Mouse (Mus musculus): ENCODE results near the gene Slc41a2. TPM values are rescaled to one million over a fixed set of nuclear protein-coding genes. Genes with fewer than 3 reads are reported as not detected.
"Not testable (repeated sequence)": the region's sequence is repeated elsewhere in the genome, so short reads cannot be mapped to it uniquely, and the experiment has no call there.

Gene Slc41a2
- total RNA-seq (2021), result 10 to 100 TPM; 27.3 to 30.7 TPM
- long read RNA-seq, experiment 1, full-length matches to known transcripts, result 3 of 16 reads
- long read RNA-seq, experiment 1, partial matches to known transcripts, result 4 of 16 reads
- long read RNA-seq, experiment 1, other reads (novel, unspliced or antisense), result 9 of 16 reads
- long read RNA-seq, experiment 2, full-length matches to known transcripts, result 4 of 13 reads
- long read RNA-seq, experiment 2, partial matches to known transcripts, result 2 of 13 reads
- long read RNA-seq, experiment 2, other reads (novel, unspliced or antisense), result 7 of 13 reads

DNA sequence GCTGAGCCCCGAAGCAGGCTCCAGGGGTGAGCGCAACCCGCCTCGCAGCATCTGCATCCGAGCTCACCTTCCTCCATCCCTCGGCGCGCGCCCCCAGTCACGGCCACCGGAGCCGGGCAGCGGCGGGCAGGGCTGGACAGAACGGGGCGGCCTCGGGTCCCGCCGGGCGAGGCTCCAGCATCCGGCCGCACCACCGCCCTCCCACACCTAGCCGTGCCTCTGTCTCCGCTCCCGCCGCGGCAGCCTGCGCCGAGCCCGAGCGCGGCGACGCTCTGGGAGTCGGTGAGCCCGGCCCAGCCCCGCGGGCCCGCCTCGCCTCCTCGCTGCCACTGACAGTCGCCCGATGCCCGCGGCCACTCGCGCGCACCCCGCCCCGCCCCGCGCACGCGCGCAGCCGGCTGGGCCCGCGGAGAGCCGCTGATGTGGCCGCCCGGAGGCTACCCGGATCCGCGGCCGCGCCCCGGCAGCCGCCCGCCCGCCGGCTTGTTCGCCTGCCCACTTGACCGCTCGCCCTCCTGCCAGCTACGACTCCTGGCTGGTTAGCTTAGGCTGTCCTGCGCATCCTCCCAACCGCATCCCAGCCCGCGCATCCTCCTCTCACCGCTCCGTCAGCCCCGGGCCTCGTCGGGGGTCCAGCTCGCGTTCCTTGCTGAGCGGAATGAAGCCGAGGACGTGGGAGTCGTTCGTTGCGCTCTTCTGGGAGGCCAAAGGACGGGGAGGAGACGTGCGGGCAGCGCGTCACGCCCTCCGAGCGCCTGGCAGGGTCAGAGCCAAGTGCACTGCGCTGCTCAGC lies at the start of gene Slc41a2:
Gene Slc41a2 (minus strand): TSS at position 724 of the 793 bp plus-strand sequence.
- peak; percentile 57 to 61 for DNase-seq (ENCODE audit: low spot score in 2 of 2)

DNA sequence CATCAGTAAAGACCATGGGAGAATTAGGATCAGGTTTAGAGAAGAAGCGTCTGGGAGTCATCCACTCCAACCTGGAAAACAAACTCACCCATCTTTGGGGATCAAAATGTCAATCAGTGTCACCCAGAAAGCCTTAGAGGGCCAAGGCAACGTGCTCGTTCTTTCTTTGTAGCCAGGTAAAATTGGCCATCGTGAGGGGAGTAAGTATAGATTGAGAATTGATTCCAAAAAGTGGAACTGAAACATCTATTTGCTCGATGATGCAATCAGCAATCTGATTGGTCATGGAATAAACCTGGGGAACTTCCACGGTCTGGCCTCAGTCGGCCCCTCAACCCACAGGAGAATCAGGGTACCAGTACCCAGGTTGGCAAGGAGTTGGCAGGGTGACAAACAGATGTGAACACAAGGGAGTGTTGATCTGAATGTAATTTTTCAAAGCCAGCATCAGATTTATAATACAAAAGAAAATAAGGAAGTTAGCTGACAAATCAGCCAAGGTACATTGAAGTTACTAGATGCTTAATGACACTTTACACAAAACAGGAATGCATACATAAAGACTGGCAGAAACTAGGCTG lies 47.7 kb upstream of the Slc41a2 start:
- no peak for DNase-seq (ENCODE audit: low spot score in 2 of 2)

DNA sequence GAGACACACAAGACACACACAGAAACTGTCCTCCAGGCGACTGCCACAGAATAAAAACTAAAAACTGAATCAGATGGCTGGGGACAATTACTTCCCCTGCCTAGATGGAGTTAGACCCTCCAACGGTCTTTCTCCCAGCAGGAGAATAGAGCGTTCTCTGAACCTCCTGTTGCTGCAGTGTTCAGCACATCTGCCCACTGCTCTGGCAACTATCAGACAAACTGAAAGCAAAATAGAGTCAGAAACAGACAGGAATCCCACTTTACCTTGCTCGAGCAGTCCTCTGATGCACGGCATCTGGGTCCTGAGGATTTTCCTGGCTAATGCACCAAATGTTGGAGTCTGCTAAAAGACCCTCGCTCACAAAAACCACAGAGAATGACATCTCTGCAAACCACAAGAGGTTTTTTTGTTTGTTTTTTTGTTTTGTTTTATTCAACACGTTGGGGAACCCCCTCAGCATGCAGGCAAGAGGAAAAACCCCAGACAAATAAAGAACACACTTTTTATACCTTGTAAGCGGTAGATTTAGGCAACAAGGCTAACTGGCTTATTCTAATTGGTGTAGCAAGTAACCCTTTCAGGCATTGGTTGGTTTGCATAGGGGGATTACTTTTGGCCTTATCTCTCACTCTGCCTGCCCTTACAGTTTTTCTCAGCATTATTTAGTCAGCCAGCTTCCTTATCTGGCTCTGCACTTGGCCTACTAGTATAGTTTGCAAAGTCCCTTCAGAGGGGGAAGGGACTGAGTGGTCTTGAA lies 47.0 kb upstream of the Slc41a2 start:
- DNase-seq (ENCODE audit: low spot score in 2 of 2), result no peak

DNA sequence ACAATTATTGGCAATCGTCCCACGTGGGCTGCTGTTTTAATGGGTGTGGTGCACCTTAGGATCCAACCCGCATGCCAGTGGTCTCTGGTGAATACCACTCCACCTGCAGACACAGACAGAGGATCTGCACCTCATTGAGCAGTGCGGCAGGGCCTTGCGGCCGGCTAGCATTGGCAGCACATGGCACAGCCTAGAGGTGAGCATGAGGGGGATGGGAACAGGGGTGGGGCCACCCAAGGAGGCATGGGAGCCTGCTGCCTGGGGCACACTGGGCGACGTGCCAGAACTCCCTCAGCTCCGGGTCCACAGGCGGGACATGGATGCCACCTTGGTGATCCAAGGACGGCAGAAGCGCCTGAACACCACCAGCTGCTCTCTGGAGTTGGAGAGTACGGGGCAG lies 46.2 kb upstream of the Slc41a2 start:
- DNase-seq (ENCODE audit: low spot score in 2 of 2), result no peak

DNA sequence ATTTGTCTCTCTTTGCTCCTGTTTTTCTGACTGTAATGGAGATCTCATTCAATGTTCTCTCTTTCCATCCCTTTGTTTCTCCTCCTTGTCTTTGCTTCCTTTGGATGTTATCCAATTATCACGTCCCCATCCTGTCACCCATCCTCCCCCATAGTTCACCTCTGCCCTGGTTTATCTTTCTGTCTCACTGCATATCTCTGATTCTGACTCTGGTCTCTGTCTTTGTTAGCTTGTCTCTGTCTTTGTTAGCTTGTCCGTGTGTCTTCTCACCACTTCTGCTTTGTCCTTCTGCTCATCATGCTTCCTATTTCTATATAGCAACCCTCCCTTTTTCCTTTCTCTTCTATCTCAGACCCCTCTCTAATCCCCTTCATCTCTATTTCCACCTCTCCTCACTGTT lies 45.3 kb upstream of the Slc41a2 start:
- no peak for DNase-seq (ENCODE audit: low spot score in 2 of 2)

DNA sequence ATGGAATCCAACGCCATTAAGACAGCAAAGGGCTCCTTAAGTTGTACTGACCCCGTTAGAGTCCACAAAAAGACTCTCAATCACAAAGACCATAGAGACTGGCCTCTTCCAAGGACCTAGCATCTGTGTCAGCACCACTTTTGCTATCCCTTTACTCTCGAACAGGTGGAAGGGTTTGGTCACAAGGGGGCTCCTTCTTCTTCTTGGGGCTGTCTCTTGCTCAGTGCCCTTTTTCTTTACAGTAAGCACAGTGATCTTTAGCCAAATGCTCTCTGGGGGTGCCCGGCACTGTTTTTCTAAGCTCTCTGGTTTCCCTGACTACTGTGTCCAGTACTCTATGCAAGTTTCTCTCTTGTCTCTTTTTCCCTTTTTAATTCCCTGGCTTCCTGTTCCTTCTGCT lies 44.8 kb upstream of the Slc41a2 start:
- DNase-seq (ENCODE audit: low spot score in 2 of 2), result no peak

DNA sequence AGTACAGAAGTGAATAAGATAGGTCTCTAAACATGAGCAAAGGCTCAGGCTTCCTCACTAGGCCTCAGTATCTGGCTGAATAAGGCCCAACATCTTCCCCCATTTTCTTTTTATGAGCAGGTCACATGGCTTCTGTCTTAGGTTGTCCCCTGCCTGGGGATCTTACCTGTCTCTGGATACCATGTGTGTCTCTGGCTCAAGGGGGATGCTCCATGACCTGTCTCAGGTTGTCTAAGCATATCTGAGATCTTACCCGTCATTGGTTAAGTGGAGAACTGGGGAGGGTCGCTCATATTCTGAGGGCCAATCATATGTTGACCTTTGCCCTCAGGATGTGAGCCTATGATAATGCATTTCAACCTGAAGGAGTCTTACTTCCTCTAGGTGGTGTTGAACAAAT lies 42.8 kb upstream of the Slc41a2 start:
- DNase-seq (ENCODE audit: low spot score in 2 of 2), result no peak

DNA sequence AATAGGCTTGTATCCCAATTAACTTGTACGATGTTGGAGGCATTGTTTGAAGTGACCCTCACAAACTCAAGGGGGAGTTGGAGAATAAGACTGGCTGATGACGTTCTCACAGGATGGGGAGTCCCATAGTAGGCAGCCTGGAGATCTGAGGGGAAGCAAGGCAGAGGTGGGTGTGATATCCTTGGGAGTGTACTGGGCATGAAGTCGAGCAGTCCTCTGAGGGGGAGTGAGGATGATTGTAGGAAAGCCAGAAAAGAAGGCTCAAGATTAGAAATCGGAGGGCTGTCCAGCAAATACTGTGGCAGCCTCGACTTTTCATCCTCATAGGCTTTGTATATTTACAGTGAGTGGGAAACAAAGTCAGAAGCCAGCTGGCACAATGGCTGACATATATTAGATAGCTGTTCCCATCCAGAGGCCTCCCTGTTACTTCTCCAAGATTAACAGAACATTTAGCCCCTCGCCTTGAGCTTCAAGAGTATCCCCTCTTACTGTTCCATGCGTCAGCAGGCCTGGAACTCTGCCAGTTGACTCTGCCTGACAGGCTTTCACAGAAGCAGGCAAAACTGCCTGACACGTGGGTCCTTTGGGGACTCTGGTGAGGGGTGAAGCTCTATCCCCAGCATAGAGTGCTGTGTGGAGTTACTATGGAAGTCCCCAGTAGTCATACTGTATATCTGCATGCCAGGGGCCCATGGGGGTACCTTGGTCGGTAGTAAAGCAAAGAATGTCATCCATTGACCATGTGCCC lies 40.6 kb upstream of the Slc41a2 start:
- no peak for DNase-seq (ENCODE audit: low spot score in 2 of 2)

DNA sequence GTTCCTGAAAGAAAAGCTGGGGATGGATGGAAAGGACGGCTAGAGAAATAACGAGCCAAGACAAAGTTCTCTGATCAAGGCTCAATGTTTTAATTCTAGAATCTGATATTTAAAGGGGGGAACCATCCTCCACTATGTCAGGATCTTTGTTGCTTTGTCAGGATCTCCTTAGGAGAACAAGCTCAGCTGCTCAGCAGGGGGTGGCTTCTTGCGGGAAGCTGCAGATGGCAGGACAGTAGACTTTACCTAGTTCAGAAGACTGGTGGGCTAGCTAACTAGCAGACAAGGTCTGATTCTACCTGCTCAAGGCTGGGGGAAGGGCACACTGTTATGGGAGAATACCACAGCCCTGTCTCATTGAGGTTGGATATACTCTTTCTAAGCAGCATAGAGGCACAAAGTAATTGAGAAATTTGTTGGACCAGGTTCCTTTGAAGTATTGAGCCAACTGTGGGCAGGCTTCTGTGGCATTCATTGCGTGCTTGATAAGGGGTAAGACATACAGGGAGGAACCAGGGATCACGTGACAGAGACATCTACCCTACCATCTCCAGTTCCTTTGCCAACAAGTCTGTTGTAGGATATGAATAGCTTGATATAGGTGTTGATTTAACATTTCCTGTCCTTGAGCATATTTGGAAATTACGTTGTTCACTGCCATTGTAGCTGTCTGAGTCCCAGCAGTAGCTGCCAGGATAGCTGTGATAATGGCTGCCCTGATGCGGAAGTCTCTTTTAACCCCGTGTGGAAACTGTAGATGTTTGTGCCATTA lies 39.4 kb upstream of the Slc41a2 start:
- no peak for DNase-seq (ENCODE audit: low spot score in 2 of 2)

DNA sequence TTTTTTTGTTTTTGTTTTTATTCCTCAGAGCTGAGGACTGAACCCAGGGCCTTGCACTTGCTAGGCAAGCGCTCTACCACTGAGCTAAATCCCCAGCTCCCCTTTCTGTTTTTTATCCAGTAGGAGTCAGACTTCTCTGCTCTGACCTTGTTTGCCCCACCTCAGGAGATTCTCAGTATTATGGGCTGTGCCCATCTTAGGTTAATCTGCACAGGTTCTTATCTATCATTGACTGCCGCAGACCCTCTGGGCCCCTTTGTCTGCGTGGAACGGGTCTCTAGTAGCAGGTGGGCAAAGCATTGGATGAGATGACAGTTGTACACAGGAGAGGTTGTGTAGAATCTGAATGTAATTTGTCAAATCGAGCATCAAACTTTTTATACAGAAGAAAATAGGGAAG lies 37.8 kb upstream of the Slc41a2 start:
- not testable (repeated sequence) for DNase-seq (ENCODE audit: low spot score in 2 of 2)

DNA sequence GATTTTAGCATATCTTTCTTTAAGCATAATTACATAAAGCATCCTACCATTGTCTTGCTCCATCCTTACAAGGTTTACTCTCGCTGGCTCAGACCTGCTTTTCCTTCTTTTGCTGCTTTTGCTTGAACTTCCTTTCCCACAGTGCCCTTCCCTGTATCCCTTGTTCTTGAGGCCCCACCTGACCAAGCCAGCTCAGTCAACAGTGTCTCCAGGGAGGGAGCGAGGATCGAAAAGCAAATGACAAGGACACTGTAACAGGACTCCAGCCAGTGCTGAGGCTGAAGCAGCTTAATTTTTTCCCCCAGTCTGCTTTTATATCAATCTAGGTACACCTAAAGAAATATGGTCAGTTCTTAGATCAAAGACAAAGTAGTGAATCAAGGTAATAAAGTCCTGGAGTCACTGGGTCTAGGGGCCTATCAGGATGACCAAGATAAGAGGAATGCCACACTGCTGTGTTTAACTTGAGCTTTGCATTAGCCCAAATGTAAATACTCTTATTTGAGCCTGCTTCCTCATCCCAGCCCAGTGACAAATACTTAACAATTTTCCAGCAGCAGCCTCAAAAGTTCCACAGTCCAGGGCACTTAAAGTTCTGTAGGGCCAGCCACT lies 36.5 kb upstream of the Slc41a2 start:
- DNase-seq (ENCODE audit: low spot score in 2 of 2), result no peak

DNA sequence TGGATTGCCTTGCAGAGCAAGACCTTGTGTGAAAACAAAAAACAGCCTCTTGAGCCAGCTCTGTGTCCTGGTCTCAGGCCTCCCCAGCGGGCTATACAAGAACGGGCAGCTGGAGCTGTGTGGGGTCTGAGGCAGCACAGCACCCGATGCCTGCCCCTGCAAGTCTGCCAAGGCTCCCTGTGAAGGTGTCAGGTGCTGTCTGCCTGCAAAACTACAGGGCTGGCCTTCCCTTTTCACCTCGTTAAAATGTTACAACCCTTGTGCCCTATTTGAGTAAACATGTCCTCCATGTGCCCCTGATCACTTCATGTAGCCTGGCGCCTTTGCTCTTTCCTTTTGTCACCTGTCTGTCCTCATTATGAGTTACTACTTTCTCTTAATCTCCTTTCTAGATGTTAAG lies 31.2 kb upstream of the Slc41a2 start:
- DNase-seq (ENCODE audit: low spot score in 2 of 2), result no peak

DNA sequence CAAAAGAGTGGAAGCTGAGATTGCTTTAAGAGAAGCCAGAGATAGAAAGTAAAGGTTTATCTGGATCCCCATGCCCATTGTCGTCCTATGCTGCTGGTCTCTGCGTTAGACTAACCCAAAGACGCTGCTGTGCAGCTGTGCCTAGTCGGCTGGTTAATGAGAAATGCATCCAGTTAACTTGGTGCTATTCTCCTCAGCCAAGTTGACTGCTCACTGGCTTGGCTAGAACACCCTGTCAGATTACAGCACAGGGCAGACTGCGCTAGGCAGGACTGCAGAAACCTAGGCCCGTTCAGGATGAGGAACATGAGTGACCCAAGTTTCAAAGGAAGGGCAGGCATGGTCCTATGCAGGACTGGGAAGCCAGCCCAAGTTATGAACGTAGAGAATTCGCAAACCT lies 25.8 kb upstream of the Slc41a2 start:
- DNase-seq (ENCODE audit: low spot score in 2 of 2), result no peak

DNA sequence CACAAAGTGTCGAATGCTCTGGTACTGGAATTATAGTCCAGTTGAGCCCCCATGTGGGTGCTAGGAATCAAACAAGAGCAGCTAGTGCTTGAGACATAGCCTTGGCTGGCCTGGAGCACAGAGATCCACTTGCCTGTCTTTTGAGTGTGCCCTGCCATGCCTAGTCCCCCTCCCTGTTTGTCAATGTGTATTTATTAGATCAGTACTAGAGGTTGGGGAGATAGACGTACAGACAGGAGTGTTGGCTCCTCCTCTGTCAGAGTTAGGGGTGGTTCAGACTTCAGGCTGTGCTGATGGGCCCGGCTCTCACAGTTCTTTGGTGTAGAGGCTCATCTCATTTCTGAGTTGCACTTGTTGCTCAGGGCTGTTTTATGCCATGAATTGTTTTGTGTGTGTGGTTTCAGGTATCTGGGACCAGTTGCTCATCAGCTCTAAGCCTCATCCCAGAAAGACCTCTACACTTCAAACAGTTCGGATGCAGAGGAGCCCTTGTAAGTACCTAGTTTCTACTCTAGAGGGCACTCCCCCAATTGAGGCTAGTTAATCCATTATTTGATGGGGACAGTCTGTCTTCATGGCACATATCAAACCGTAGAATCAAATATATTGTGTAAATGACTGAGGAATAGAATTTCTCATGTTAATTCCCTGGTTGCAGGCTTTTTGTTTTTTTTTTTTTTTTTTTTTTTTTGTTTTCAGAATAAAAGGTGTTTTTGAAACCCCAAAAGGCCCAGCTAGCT lies 24.1 kb upstream of the Slc41a2 start:
- DNase-seq (ENCODE audit: low spot score in 2 of 2), result peak; percentile 21 to 48

DNA sequence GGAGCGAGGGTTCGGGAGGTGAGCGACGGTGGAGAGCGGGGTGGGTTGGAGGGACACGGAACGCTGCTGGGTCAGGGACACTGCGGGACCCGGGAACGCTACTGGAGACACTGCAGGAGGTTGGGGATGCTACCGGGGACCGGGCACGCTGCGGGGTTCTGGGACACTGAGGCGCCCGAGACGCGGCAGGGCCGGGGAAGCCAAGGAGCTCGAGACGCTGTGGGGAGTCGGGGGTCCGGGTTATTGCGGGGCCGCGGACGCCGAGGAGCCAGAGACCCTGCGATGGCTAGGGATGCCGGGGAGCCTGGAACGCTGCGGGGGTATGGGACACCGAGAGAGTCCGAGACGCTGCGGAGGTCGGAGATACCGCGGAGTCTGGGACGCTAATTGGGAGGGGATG lies 22.7 kb upstream of the Slc41a2 start:
- DNase-seq (ENCODE audit: low spot score in 2 of 2), result no peak

DNA sequence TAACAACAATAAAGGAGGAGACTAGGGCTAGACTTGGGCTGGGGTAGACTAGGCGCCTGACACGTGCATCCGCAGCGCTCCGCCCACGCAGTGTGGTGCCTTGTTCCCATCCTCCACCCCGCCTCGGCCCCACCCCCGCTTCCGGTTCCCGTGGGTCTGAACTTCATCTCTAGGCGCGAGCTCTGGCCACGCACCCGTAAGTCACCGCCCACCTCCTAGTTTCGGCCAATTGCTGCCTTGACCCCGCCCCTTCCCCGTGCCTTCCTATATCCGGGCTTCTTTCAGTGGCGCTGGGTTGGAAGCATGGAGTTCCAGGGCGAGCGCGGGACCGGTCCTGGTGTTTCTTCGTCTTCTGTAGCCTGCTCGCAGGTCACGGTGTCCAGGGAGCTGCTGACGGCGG lies 22.3 kb upstream of the Slc41a2 start, which contains the start of gene D10Wsu102e:
Gene D10Wsu102e (plus strand): TSS at position 266 of the 400 bp plus-strand sequence.
- peak; percentile 92 to 98 for DNase-seq (ENCODE audit: low spot score in 2 of 2)

DNA sequence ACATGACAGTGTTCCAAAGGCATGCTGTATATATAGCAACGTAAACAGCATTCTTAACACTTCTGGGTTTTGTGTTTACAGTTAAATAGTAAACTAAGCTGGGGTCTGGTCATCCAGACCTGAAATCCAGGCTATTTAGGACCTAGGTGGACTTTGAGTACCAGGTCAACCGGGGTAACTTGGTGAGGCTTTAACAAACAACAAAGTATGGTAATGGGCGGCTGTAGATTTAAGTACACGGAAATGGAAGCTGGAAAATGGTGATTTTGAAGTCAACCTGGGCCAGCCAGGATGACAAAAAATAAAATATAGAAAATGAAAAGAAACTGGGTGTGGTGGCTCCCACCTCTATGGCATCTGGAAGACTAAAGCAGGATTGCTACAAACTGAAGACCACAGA lies 21.8 kb upstream of the Slc41a2 start:
- no peak for DNase-seq (ENCODE audit: low spot score in 2 of 2)

DNA sequence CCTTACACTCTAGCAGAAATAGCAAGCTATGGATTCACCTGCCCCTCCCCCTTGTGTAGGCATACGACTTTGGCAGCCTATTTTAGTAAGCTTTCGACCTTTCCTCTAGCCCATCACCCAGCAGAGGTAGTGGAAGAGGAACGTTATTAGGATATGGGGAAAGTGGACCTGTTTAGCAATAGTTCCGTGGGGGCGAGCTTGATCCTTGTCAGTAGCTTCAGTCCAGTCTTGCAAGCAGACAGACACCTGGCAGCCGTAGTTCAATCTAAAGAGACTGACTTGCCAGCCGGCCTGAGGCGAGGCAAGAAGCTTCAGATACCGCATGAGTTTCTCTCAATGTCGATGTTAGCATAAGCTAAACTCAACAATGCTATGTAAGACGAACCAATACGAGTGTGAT lies 18.7 kb upstream of the Slc41a2 start:
- no peak for DNase-seq (ENCODE audit: low spot score in 2 of 2)

DNA sequence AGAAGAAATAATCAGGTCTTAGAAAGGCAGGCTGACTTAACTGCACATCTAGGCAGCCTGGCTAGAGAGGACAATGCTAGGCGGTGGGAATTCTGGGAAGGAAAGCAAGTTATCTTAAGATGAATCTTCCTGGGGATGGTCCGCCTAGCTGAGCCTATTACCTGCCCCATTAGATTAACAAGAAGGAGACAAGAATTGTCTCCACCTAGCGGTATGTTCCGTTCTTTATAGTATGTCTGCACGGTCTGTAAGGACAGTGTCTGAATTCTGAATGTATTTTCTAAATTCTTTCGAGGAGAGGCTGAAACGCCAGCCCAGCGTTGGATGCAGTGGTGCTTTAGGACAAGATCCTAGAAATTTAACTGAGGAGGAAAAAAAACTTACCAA lies 16.6 kb upstream of the Slc41a2 start:
- DNase-seq (ENCODE audit: low spot score in 2 of 2), result no peak
